Mouse (Mus musculus): Measurements from ENCODE around the gene Fcrlb.
"Not testable (repeated sequence)": the region's sequence is repeated elsewhere in the genome, so short reads cannot be mapped to it uniquely, and the experiment has no call there.

The Fcrlb gene

DNA sequence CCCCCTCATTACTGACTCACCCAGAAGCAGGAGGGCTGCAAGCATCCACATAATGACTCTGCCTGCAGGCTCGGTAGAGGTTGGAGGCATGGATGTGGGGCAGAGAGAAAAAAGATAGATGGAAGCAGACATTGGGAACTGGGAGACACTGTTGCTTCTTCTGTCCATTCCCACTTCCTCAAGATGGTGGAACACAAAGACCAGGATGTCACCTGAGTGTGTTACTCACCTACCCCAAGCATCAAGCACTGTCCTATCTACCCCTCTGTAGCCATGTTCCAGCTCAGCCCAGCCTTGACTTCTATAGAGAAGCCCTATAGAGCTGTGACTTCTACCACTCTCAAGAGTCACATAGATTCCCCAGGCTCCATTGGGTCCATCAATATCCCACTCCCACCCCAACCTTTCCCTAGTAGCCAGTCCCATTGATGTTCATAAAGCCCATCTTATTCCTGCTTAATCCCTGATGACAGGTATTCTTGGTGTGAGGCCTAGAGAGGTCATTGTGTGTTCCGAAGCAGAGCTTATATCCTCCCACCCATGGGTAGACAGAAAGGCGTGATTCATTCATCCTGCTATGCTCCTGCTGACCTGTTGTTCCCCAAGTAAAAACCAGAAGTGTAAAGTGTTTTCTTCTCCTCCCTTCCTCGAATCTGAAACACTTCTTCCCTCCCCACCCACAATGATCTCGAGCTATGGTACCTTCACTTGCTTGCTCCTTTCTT is at the start of gene Fcrlb:
Gene Fcrlb, minus strand, starts transcription at position 51 of the 725 bp plus-strand sequence.
- DNase-seq (ENCODE audit: low read depth, low spot score): no peak

- DNase-seq (ENCODE audit: low read depth, low spot score): no peak
These were observed 49.6 kb upstream of the Fcrlb start for GRCm38 (mm10) chr1:170962301-170962700.

- DNase-seq (ENCODE audit: low read depth, low spot score): no peak
These were observed 48.4 kb upstream of the Fcrlb start for GRCm38 (mm10) chr1:170961101-170961500.

- no peak for DNase-seq (ENCODE audit: low read depth, low spot score)
These were observed 47.0 kb upstream of the Fcrlb start for GRCm38 (mm10) chr1:170959791-170960190.

DNA sequence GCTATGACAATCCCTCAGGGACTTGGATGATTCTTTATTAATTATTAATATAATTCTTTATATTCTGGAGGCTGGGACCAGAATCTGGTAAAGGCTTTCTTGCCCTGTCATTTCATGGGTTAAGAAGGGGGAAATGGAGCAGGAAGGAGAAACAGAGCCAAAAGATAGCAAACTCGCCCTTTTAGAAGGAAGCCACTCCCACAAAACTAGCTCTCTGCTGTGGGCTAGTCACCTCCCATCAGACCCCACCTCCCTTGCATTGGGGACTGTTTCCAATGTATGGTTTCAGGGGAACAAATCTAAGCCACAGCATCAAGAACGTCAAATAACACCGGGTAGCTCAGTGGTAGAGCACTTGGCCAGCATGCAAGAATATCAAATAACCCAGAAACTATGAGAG is 45.5 kb upstream of the Fcrlb start:
- DNase-seq (ENCODE audit: low read depth, low spot score): no peak

GRCm38 (mm10) chr1:170953192-170953591 is 40.5 kb upstream of the Fcrlb start:
- DNase-seq (ENCODE audit: low read depth, low spot score): no peak

DNA sequence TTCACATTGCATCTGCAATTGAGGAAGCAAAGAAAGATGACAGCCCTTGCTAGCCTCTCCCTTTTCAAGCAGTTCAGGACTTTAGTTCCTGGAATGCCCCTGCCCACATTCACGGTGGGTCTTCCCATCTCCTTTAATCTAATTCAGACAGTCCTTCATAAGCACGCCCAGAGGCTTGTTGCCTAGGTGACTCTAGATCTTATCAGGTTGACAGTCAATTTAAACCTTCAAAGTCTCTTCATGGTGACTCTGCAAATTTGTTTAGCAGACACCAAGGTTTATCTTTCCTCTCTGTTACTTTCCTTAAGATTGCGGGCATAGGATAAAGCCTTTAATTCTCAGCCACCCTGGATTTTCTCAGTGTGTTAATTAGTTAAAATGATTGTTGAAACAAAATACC is 38.0 kb upstream of the Fcrlb start:
- DNase-seq (ENCODE audit: low read depth, low spot score): no peak

- not testable (repeated sequence) for DNase-seq (ENCODE audit: low read depth, low spot score)
These were observed 32.2 kb upstream of the Fcrlb start for GRCm38 (mm10) chr1:170944908-170945307.

- DNase-seq (ENCODE audit: low read depth, low spot score): not testable (repeated sequence)
These were observed 31.4 kb upstream of the Fcrlb start for GRCm38 (mm10) chr1:170944151-170944550.

DNA sequence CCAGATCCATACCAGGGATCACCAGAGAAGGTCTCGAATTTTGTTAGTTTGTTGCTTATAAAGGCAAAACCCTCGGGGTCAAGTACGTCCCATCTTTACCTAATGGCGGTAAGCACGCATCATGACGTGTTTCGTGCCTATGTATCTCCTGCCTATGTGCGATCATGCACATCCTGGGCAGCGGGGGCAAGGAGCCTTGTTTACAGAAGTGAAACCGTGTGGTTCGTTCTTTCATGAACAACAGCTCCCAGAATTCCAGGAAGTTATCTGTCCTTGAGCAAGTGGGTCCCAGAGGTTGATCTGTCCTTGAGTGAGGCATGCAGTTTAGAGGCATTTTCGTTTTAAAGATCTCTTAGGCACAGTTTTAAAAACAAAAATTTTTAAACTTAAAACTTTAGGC is 26.5 kb upstream of the Fcrlb start:
- no peak for DNase-seq (ENCODE audit: low read depth, low spot score)

DNA sequence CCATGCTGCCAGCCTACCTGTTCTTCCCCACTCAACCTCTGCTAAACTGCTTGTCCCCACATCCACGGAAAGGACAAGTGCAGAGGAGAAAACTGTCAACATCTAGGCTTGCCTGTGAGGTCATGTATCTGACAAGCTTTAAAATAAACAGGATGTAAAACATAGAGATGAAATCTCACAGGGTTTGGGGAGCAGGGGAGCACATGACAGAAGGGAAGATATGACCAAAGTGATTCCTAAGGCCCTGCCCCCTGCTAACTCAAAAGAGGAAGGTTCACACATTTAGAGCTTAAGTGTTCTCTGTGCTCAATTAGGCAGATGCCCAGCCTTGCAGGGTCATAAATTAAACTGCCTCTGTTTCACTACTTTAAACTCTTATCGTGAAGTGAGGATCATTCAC is 21.6 kb upstream of the Fcrlb start:
- DNase-seq (ENCODE audit: low read depth, low spot score): no peak

DNA sequence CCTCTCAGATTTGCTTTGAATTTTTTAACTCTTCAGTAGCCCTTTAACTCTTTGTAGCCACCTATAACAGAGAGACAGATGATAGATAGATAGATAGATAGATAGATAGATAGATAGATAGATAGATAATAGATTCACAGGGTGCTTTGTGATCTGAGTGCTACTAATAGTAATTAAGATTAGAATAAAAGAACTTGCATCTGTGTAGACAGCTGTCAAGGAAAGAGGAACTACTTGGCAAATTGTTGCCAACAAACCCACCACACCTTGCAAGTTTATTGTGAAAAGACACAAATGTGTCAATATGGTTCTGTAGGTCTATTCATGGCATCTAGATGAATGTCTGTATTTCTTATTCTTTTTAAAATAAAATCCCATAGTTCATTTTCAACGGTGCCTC is 21.2 kb upstream of the Fcrlb start:
- DNase-seq (ENCODE audit: low read depth, low spot score): no peak

DNA sequence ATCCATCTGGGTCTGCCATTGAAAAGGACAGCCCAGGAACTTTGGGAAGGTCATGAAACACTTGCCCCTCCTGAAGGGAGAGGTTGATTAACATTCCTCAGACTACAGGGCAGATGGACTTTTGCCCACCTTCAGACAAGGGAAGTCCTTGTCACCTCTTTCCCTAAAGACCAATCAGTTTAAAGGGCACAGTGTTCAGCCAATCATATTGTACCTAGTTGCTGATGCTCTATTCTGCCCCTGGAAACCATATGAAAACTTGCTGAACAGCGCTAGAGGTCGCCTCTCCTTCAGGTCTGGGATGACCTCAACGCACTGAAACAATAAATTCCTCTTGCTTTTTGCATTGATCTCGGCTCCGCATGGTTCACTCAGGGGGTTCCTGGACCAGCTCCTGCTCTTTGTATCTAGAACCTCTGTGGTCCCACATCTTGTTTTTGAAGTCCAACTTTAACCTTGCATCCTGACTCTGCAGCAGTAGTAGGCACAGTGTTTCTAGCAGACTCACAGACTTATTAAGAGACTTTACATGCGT is 20.7 kb upstream of the Fcrlb start:
- no peak for DNase-seq (ENCODE audit: low read depth, low spot score)

GRCm38 (mm10) chr1:170932043-170932442 is 19.3 kb upstream of the Fcrlb start:
- DNase-seq (ENCODE audit: low read depth, low spot score): no peak

DNA sequence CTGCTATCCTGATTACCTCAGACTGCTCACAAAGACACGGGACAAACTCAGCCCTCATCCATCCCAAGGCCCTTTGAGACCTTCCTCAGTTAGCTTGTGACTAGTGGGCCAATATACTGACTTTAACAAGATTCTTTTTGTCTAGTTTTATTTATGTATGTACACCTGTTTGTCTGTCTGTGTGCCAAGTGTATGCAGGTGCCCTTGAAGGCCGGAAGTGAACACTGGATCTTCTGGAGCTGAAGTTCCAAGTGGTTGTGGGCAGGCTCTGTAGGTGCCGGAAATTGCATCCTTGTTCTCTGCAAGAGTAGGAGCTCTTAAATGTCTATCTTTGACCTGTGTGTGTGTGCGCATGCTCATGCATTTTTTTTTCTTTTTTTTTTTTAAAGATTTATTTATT is 16.5 kb upstream of the Fcrlb start:
- DNase-seq (ENCODE audit: low read depth, low spot score): no peak

GRCm38 (mm10) chr1:170928467-170928866 is 15.7 kb upstream of the Fcrlb start:
- DNase-seq (ENCODE audit: low read depth, low spot score): no peak

DNA sequence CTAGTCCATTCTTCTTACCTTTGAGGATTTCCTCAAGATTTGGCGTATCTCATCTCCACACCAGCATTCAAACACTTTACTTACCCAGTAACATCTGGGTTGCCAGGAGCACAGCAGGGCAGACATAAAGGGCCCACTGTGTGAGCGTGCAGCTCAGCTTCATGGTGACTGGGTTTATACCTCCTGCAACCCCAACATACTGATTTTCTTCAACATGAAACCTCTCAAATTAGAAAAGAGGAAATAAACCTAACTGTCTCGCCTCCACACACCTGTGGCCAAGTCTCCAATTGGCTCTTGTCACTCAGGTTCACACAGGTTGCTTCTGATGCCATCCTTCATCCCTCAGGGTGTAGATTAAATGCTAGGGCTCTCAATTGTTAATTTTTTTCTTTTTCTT is 14.6 kb upstream of the Fcrlb start, which contains the start of gene Fcrla:
Gene Fcrla, minus strand, starts transcription at position 206 of the 400 bp plus-strand sequence.
- DNase-seq (ENCODE audit: low read depth, low spot score): no peak

DNA sequence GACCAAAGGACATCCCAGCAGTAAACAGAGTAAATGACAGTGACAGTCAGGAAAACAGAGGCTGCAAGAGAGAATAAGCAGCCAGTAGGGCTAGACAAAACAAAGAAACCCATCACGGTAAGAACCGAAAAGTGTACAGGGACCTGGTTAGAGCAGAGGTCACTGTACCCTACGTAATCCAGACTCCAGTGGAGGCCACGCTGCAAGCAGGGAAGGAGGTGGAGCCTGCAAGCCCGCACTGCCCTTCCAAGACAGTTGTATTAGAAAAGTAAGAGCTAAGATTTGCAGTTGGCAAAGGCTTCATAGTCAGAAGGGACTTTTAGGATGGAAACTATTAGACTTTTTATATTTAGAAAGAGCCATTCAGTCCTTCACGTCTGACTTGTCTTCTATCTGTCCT is 14.2 kb upstream of the Fcrlb start:
- no peak for DNase-seq (ENCODE audit: low read depth, low spot score)

DNA sequence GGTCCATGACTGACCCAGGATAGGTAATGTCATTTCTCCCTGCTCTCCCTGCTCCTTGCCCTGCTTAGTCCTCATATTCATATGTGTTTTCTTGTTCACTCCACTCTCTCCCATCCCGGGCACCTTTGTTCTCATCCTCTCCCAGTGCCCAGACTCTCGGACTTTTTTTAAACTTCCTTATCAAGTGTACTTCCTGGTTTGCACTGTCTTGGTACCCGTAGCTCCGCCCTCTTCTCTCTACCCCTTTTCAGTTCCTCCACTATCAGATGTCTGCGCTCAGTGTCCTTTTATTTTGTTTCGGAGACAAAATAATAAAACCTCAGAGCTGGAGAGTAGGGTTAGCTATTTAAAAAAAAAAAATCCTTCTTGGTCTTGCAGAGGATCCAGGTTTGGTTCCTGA is 11.7 kb upstream of the Fcrlb start:
- DNase-seq (ENCODE audit: low read depth, low spot score): no peak

DNA sequence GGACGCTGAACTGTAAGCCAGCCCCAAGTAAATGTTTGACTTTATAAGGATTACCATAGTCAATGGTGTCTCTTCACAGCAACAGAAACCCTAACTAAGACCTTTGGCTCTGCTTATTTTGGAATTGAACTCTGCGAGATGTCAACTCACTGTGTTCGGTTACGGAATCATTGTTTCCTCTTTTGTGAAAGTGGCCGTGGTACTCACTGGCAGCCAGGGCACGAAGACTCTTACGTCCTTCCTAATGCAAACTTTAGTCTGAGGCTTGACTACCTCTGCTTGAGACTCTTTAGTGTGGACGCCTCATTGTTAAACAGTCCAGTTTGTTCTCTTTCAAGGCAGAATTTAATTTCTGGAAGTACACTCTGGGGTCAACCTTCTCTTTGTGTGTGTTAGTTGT is 6.6 kb upstream of the Fcrlb start:
- DNase-seq (ENCODE audit: low read depth, low spot score): no peak

GRCm38 (mm10) chr1:170915657-170916056 is 2.9 kb upstream of the Fcrlb start:
- DNase-seq (ENCODE audit: low read depth, low spot score): no peak

DNA sequence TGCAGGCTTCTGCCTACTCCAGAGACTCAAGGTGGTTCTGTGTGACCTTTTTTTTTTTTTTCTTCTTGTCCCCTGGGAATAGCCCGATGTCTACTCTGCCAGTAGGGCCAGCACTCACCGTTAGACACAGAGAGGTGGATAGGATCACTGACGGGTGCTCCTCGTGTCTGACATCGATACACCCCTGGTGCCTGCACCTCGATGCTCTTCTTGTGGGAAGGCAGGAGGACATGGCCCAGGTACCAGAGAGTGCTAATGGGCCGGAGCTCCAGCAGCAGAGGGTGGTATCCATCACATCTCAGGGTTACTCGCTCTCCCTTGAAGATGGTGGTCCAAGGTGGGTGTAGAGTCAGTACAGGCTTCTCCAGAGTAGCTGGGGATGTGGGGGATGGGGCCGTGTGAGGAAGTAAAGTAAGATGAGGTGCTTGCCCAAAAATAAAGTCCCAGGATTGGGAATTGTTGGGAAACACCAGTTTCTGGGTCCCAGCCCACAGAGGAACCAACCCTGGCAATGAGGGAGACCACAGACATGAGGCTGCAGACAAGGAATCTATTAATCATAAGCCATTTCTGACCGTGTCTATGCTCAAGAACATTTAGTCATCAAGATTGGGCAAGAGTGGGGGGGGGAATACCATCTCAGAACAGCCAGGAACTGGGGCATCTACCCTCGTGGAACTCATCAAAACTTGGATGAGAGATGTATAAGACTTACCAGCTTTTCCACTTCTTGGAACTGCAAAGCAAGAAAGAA is 657 bp downstream of the Fcrlb start:
- no peak for DNase-seq (ENCODE audit: low read depth, low spot score)

- no peak for DNase-seq (ENCODE audit: low read depth, low spot score)
These were observed 4.4 kb downstream of the Fcrlb start for GRCm38 (mm10) chr1:170908341-170908740.

Data from brain, embryonic 18.5 days (tissue).